Mouse (Mus musculus): Measurements from ENCODE around the gene Gm5662. TPM values are rescaled to one million over a fixed set of nuclear protein-coding genes. Genes with fewer than 3 reads are reported as not detected.
"Not testable (repeated sequence)": the region's sequence is repeated elsewhere in the genome, so short reads cannot be mapped to it uniquely, and the experiment has no call there.

Gene Gm5662
- total RNA-seq (2021) = not detected
- long read RNA-seq, experiment 1 = 0 reads
- long read RNA-seq, experiment 2 = 0 reads

GRCm38 (mm10) chr12:88274400-88274799 is at the start of gene Gm5662:
Gene Gm5662 (minus strand): TSS chr12:88274500.
- DNase-seq = not testable (repeated sequence)

DNA sequence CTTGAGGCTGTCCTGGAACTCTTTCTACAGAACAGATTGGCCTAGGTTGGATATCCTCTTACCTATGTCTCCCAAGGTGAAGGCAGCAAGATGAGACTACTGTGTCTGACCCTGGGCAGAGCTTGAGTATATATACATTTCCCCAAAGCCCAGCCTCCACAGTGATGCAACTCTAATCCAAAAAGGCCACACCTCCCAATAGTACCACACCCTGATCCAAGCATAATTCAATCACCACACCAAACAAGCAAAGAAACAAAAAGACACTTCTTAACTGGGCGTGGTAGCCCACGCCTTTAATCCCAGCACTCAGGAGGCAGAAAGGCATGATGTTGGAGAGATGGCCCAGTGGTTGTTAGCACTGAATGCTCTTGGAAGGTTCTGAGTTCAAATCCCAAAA is 49.6 kb upstream of the Gm5662 start, which contains the start of gene Gm5039:
Gene Gm5039, minus strand, starts transcription at position 101 of the 400 bp plus-strand sequence.
- DNase-seq = not testable (repeated sequence)

- DNase-seq = no peak
Observed at GRCm38 (mm10) chr12:88314556-88314955, 40.3 kb upstream of the Gm5662 start.

GRCm38 (mm10) chr12:88297171-88297570 is 22.9 kb upstream of the Gm5662 start:
- DNase-seq = not testable (repeated sequence)

GRCm38 (mm10) chr12:88293082-88293481 is 18.8 kb upstream of the Gm5662 start:
- DNase-seq = not testable (repeated sequence)

DNA sequence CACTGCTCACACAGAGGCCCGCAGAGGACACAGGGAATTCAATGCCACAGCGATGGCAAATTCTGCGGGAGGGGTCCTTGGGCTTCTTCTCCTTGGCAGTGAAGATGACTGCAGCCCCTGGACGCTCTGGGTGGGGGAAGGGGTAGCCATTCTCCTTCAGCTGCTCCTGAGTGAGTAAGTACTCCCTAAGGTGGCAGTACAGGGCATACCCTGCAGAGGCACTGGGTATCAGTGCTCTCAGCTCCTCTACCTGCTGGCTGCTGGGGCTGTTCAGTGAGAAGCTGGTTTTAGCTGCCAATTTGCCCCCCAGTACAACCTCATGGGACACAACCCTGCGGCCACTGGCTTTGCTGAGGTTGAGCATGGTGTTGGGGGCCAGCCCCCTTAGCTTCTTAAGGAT is 10.9 kb upstream of the Gm5662 start:
- not testable (repeated sequence) for DNase-seq

DNA sequence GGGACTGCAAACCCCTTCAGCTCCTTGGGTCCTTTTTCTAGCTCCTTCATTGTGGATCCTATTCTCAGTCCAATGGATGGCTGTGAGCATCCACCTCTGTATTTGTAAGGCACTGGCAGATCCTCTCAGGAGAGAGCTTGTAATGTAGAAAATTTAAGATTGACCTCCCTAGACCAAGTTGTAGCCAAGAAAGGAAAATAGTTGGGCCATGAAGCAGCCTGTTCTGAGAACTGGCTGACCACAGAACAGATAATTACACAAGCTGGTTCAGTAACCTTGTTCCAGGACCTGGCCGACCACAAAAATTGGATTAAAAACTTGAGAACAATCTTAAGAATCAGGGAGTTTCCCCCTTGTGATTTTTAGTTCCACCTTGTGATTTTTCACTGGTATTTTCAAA is 17.1 kb downstream of the Gm5662 start:
- DNase-seq = no peak

- DNase-seq = not testable (repeated sequence)
Observed at GRCm38 (mm10) chr12:88255917-88256316, 18.4 kb downstream of the Gm5662 start.

GRCm38 (mm10) chr12:88250000-88250399 is 24.3 kb downstream of the Gm5662 start, which contains the start of gene Gm8332:
Gene Gm8332 (minus strand): TSS chr12:88250100.
- not testable (repeated sequence) for DNase-seq

GRCm38 (mm10) chr12:88245786-88246185 is 28.5 kb downstream of the Gm5662 start:
- not testable (repeated sequence) for DNase-seq

- DNase-seq = not testable (repeated sequence)
Observed at GRCm38 (mm10) chr12:88242940-88243339, 31.4 kb downstream of the Gm5662 start.

Other genes starting within 250 kb of the Gm5662 start
- not detected for gene Gm2056, start 247.5 kb downstream of the Gm5662 start, total RNA-seq (2021)
- not detected for gene Gm16368, start 190.8 kb downstream of the Gm5662 start, total RNA-seq (2021)
- gene Gm10436, start 92.4 kb downstream of the Gm5662 start, total RNA-seq (2021) = not detected
- not detected for gene Gm8332, start 24.4 kb downstream of the Gm5662 start, total RNA-seq (2021)
- not detected for gene Gm5039, start 49.5 kb upstream of the Gm5662 start, total RNA-seq (2021)
- 10 to 100 TPM; 17.8 to 24.6 TPM for gene Adck1, start 86.1 kb upstream of the Gm5662 start, total RNA-seq (2021)